Mouse (Mus musculus) heart, adult 18-20 months (tissue): Measurements from ENCODE around the gene Ptgr1. TPM values are rescaled to one million over a fixed set of nuclear protein-coding genes. Genes with fewer than 3 reads are reported as not detected.

Experiments used
- DNase-seq, 2 experiments: peaks; one replicate each; pipeline ENCODE4 v3.0.0; 2021 to 2022; ENCODE audit warnings: mixed read lengths in 1 of 2
- total RNA-seq, 2 experiments: library from RNA; stranded (reverse); gene quantifications; 2 replicates each; pipeline ENCODE4 v1.2.3; 2021

Ptgr1 gene
- total RNA-seq, 2 experiments from 2014 or later, result 3.0 to 3.7 TPM

- DNase-seq, result no peak
Measured at GRCm38 (mm10) chr4:58990609-58991434, 3.9 kb upstream of the Ptgr1 start.

DNA sequence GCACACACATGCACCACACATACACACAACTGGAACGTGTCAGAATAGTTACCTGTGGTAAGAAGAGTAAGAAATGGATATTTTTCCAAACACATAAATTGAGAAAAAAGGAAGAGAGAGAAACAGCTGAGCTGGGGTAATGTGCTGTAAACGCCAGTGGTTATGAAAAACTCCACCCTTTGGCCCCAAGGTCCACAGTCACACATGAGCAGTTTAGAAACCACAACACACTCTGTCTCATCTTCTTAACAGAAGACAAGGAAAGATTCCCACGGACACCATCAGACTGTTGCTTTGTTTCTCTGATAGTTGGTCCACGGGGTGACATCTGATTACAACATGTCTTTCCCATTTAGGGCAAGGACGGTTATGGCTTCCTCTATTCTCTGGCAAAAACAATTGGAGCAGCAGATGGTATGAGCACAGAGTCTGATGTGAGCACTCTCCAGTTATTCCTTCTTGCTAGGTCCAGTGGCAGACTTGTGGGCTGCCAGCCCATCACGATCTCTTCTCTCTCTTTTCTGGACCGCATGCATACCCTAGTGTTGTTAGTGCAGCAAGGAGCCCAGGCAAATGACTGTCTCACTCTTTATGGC is 2.5 kb upstream of the Ptgr1 start:
- DNase-seq, result no peak

DNA sequence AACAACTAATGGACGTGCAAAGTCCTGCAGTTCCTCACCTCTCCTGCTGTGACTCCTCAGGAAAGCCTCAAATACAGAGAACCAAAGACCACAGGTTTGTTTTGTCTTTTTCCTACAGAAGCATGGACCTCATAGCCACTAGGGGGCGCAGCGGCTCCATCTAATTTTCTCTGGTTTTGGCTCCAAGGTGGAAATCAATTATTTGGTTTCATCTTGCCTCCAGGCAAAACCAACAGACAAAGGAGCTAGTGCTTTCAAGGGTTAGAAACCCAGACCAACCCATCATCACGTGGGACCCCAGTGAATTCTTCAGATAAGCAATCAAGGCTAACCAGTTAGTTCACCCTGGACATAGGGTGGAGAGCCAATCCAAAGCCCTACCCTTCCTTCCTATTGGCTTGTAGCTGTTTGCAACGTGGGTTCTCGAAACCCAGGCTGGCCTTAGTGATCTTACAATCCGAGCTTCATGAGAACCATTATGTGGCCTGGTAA is 1.7 kb downstream of the Ptgr1 start:
- DNase-seq, result peak; percentile 60 to 90

DNA sequence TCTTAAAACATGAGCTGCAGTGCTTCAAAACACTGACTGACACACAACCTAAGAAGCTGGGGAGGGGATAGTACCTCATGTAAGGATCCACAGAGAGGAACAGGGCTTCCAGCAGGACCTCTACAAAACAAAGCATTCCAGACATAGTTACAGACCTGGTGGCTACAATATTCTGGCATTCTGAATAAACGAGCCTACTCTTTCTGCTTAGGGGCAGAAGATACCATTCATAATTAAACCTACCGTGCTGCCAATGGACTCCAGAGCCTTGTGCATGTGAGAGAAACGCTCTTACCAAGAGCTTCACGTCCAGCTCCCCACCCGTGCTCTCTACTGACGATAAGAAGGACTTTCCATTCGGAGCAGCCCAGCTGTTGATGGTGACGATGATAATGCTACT is 4.1 kb downstream of the Ptgr1 start:
- no peak for DNase-seq

DNA sequence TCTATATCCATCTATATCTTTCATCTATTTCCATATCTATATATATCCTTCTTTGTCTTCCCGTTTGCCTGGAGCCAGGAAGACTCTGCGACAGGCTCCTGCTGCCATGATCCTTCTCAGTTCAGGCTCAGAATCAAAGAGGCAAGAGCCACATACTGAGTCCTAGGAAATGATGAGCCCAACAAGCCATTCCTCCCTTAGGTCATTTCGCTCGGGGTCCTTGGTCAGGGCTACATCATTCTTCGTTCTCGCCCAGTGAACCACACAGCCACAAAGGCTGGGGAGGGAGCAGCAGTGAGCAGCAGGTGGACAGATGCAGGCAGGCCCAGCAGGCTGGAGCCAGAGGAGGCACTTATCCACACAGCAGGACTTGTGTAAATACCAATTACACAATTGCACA is 5.5 kb downstream of the Ptgr1 start:
- no peak for DNase-seq

GRCm38 (mm10) chr4:58975711-58976110 is 11.2 kb downstream of the Ptgr1 start:
- no peak for DNase-seq

- no peak for DNase-seq
Measured at GRCm38 (mm10) chr4:58970678-58971077, 16.2 kb downstream of the Ptgr1 start.

DNA sequence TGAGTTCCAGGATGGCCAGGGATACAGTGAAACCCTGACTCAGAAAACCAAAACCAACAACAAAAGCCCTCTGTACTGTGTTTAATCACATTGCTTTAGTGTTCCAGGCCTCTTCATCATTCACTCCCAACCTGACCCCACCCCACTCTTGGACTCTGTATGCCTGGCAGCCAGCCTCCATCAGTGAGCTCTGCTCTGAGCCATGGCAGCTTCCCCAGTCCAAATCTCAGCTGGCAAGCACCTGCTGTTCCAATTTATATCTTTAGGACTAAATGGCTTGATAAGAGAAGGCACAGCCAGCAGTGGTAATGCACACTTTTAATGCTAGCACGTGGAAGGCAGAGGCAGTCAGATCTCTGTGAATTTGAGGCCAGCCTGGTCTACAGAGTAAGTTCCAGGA is 21.8 kb downstream of the Ptgr1 start:
- peak in 1 of 2 experiments; percentile 13 for DNase-seq

GRCm38 (mm10) chr4:58963271-58963670 is 23.6 kb downstream of the Ptgr1 start:
- DNase-seq, result no peak

DNA sequence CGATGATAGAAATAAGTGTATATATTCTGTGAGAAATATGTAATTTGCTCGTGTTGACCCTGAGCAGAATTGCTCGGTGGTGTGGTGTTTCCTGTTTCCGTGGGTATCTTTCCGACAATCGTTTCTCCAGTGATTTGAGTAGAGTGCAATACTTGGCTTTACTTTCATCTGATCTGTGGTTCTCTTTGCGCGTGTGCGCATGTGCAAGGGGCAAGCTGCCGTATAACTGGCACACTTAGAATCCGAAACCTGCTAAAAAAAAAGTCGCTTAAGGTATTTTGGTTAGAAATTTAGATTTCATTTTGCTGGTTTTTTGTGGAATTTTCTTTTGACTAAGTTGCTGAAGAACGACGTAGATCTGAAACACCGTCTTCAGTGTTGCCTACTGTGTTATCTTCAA is 25.2 kb downstream of the Ptgr1 start:
- no peak for DNase-seq

- DNase-seq, result no peak
Measured at GRCm38 (mm10) chr4:58952630-58953029, 34.3 kb downstream of the Ptgr1 start.

- DNase-seq, result no peak
Measured at GRCm38 (mm10) chr4:58948391-58948790, 38.5 kb downstream of the Ptgr1 start.

GRCm38 (mm10) chr4:58944695-58945094 is 42.2 kb downstream of the Ptgr1 start:
- no peak for DNase-seq

GRCm38 (mm10) chr4:58944206-58944553 is 42.7 kb downstream of the Ptgr1 start:
- DNase-seq, result no peak

GRCm38 (mm10) chr4:58943420-58944205 is 43.3 kb downstream of the Ptgr1 start, which contains the start of gene Zkscan16:
Zkscan16 (plus strand) TSS chr4:58943628.
- peak; percentile 62 to 82 for DNase-seq

- no peak for DNase-seq
Measured at GRCm38 (mm10) chr4:58942942-58943341, 44.0 kb downstream of the Ptgr1 start.

DNA sequence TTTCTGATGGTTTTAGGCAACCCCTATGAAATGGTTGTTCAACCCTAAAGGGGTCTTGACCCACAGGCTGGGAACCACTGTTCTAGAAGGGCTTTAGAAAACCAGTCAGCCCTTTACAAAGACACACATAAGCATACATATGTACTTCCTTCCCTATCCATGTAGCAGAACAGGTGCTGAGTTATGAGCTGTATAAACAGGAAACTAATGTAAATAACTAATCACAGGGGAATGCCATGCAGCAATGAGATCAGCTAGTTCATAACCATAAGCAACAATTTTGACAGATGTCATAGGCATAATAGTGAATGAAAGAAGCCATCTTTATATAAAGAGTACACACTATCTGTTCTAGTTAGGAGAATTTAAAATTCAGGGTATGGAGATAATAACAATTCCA is 45.3 kb downstream of the Ptgr1 start:
- DNase-seq, result no peak

DNA sequence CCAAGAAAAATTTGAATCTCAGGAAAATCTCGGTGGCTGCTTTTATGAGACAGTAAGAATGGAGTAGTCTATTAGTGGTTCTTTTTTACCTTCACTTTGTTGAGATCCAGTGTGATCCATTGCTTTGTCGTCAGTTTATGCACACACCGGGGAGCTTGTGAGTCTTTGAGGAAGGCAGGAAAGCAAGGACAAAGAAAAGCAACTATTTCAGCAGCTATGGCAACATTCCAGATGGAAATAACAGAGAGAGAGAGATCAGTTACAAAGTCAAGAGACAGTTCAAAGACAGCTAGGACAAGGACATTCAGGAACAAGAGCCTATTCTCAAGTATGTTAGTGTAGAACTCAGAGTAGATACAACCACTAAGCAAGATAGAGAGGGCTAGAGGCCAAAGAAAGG is 51.1 kb downstream of the Ptgr1 start:
- DNase-seq, result no peak

DNA sequence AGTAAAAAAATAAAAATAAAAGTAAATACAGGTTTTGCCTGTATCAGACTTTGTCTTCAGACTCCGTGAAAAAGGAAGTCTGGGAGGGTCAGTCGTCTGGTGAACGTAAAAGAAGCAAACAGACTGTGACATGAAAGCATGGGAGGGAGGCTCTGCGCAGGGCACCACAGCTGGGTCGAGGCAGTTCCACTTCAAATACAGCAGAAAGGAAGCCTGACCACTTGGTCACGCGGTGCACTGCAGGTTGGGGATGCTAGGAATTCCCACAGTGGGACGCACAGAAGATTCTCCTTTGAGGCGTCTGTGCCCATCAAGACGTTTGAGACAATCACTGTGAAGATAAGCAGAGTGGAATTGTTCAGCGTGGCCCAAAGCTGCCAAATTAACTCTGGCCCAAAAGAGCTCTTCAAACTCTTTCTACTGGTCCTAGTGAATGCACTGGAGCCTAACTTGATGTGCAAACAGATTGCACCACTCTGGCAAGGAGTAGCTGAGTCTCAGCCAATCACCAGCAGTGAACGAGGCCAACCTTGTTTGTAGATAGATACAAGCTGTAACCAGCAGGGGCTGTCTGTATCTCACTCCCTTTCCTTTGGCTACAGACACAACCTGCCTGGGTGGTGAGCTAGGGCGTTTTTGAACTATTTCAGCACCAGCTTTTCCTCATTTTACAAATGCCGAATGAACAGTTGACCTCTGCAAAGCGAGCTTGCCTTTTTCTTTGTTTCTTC is 52.0 kb downstream of the Ptgr1 start:
- DNase-seq, result peak; percentile 66 to 82

DNA sequence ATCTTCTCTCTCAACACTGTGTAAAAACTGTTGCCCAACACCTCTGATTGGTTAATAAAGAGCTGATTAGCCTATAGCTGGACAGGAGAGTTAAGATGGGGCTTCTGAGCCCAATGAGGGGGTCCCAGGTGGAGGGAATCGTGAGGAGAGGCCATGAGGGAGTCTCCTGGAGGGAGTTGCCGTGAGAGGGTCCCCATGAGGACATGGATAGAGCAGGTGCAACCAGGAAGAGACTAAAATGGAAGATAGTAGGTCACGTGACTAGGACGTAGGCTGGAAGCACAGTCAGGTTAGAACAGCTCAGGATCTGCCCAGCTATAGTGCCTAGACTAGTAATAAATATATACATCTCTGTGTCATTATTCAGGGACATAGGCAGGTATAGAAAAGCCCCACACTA is 52.6 kb downstream of the Ptgr1 start:
- DNase-seq, result no peak

GRCm38 (mm10) chr4:58932541-58932940 is 54.4 kb downstream of the Ptgr1 start:
- DNase-seq, result peak in 1 of 2 experiments; percentile 11

GRCm38 (mm10) chr4:58927661-58928060 is 59.3 kb downstream of the Ptgr1 start:
- no peak for DNase-seq
